Mouse (Mus musculus): Measurements from ENCODE around the gene Rnf26. TPM values are rescaled to one million over a fixed set of nuclear protein-coding genes. Genes with fewer than 3 reads are reported as not detected.

Gene Rnf26
- total and polyA plus RNA-seq, 2 experiments from 2014 or later: 15.0 to 33.4 TPM

DNA sequence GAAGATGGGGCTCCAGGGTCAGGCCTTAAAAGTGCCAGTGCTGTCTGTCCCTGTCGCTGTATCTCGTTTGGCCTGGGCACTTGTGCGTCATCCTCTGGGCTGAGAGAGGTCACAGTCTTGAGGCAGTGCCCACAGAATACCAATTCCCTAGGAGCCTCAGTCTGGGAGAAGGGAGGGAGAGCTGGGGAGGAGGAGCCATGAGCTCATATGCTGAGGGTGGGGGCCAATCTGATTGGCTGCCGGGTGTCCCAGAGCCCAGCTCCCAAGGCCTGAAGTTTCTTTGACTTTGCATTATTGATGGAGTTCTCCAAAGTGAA lies 40.8 kb downstream of the Rnf26 start:
- Histone ChIP-seq H3K27ac (ENCODE audit: low read depth, low read length) (peak overlapping the region; percentile 77), H3K27me3 (ENCODE audit: insufficient read depth, low read length) (no peaks in the 10 kb centered on the region), H3K4me3 (ENCODE audit: low read depth, low read length) (no peak overlapping the region), H3K9ac (replicated peaks; ENCODE audit: low read length, poor library complexity, severe bottlenecking) (no peak overlapping the region), H3K4me2 (ENCODE audit: low read depth, low read length, poor library complexity, severe bottlenecking) (no peak overlapping the region), H3K36me3 (ENCODE audit: insufficient read depth, low read length) (no peaks in the 10 kb centered on the region), H3K9me3 (ENCODE audit: low read length) (no peaks in the 10 kb centered on the region), H3K4me1 (ENCODE audit: insufficient read depth, low read length) (0 out of 2 replicates have a peak, but pooled peaks cover 3% of the 10 kb centered on the region)
- no peak for TF ChIP-seq CTCF (IDR thresholded peaks at IDR 0.05)
- peak; percentile 69 for DNase-seq (ENCODE audit: low spot score)
- peak; percentile 73 for ATAC-seq (ENCODE audit: low FRiP score)
- WGBS: 15% methylated on average over 4 of the region's 4 CpGs

DNA sequence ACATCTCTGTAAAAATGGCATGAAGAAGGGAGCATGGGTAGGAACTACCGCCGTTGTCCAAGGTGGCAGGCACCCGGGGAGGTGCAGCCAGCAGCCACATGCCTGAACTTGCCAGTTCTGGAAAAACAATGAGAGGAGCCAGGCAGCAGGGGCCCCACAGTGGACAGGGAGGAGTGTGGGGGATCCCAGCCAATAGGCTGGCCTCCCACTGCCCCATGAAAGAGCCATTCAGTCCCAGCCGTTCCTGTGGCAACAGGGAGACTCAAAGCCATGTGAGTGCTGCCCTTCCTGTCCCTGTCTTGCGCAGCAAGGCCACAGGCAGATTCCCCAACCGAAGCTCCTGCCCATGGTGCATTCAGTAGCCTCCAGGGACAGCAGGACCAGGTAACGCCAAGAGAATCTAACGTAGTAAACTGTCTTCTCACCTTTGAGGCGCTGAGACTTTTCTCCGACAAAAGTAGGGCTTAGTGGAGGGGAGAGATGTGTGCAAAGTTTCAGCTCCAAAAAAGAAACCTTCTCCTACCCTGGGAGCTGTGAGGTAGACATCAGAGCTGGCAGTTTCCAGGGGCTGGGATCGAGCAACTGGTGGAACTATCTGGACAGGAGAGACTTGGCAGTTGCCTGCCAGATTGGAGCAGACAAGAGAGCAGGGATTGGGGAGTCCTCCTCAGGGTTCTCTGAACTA lies 41.3 kb downstream of the Rnf26 start:
- no peaks in the 10 kb centered on the region for H3K36me3 ChIP-seq (ENCODE audit: insufficient read depth, low read length)
- DNase-seq (ENCODE audit: low spot score) (peak; percentile 83), ATAC-seq (ENCODE audit: low FRiP score) (peak; percentile 71)
- H3K27ac ChIP-seq (ENCODE audit: low read depth, low read length): peak overlapping the region; percentile 77
- 0 out of 2 replicates have a peak, but pooled peaks cover 3% of the 10 kb centered on the region for H3K4me1 ChIP-seq (ENCODE audit: insufficient read depth, low read length)
- no peak for TF ChIP-seq CTCF (IDR thresholded peaks at IDR 0.05)
- H3K9ac ChIP-seq (replicated peaks; ENCODE audit: low read length, poor library complexity, severe bottlenecking): no peak overlapping the region
- H3K4me2 ChIP-seq (ENCODE audit: low read depth, low read length, poor library complexity, severe bottlenecking): no peak overlapping the region
- H3K27me3 ChIP-seq (ENCODE audit: insufficient read depth, low read length): no peaks in the 10 kb centered on the region
- no peak overlapping the region for H3K4me3 ChIP-seq (ENCODE audit: low read depth, low read length)
- no peaks in the 10 kb centered on the region for H3K9me3 ChIP-seq (ENCODE audit: low read length)
- 27% methylated on average over 11 of the region's 11 CpGs for whole genome bisulfite sequencing

DNA sequence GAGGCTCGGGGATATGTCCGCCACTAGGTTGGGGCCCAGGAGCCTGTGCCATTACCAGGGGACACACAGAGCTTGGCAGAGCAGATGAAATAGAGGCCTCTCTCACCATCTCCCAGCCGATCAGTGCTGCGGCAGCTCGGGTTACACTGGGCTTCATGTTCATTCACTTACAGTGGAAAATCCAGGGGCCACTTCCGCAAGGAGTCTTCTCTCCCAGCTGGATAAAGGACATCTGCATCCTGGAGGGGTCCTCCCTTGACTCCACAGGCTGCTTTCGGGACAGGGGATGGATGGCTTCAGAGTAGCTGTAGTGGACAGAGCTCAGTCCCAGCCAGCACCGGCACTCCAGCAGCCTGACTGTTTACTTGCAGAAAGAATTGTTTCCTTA lies 42.5 kb downstream of the Rnf26 start:
- Histone ChIP-seq H3K27me3 (ENCODE audit: insufficient read depth, low read length) (no peaks in the 10 kb centered on the region), H3K4me3 (ENCODE audit: low read depth, low read length) (no peak overlapping the region), H3K9me3 (ENCODE audit: low read length) (no peaks in the 10 kb centered on the region), H3K27ac (ENCODE audit: low read depth, low read length) (no peak overlapping the region), H3K4me1 (ENCODE audit: insufficient read depth, low read length) (0 out of 2 replicates have a peak, but pooled peaks cover 3% of the 10 kb centered on the region), H3K4me2 (ENCODE audit: low read depth, low read length, poor library complexity, severe bottlenecking) (no peak overlapping the region), H3K9ac (replicated peaks; ENCODE audit: low read length, poor library complexity, severe bottlenecking) (no peak overlapping the region), H3K36me3 (ENCODE audit: insufficient read depth, low read length) (no peaks in the 10 kb centered on the region)
- no peak for TF ChIP-seq CTCF (IDR thresholded peaks at IDR 0.05)
- DNase-seq (ENCODE audit: low spot score) (no peak), ATAC-seq (ENCODE audit: low FRiP score) (no peak)
- 54% methylated on average over 8 of the region's 8 CpGs for WGBS

DNA sequence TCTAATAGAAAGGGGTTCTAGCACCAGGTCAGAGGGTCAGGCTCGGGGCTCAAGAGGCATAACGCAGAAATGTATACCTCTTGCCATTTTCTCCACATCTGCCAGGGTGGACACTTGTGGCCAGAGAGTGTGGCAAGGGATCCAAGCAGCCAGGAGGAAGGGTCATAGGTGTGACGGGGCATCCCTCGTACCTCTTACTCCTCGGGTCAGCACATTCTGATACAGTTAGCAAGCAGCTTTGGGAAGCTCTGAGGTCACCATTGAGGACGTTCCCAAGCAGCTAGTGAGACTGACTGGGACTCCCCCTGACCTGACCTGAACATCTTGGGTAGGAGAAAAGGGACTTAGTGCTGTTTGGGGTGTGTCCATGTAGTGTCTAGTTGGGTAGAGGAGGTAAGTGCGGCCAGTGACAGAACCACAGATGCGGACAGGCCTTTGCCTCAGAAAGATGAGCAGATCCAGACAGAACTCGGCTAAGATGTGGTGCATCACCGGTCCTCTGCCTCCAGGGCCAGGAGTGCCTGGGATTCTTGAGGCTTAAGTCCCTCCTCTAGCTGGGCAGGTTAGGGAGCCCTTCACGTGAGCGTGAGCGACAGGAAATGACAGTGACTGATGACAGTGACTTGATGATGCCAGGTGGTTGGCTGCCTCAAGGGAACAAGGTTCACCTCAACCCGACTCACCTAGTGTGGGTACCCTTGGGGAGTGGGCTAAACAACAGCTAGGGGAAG lies 43.0 kb downstream of the Rnf26 start:
- no peak for TF ChIP-seq CTCF (IDR thresholded peaks at IDR 0.05)
- no peak overlapping the region for H3K9ac ChIP-seq (replicated peaks; ENCODE audit: low read length, poor library complexity, severe bottlenecking)
- no peak overlapping the region for H3K4me2 ChIP-seq (ENCODE audit: low read depth, low read length, poor library complexity, severe bottlenecking)
- H3K4me1 ChIP-seq (ENCODE audit: insufficient read depth, low read length): 0 out of 2 replicates have a peak, but pooled peaks cover 3% of the 10 kb centered on the region
- H3K9me3 ChIP-seq (ENCODE audit: low read length): no peaks in the 10 kb centered on the region
- no peaks in the 10 kb centered on the region for H3K36me3 ChIP-seq (ENCODE audit: insufficient read depth, low read length)
- ATAC-seq (ENCODE audit: low FRiP score): no peak
- no peak overlapping the region for H3K27ac ChIP-seq (ENCODE audit: low read depth, low read length)
- WGBS: 82% methylated on average over 14 of the region's 14 CpGs
- no peaks in the 10 kb centered on the region for H3K27me3 ChIP-seq (ENCODE audit: insufficient read depth, low read length)
- DNase-seq (ENCODE audit: low spot score): no peak
- H3K4me3 ChIP-seq (ENCODE audit: low read depth, low read length): no peak overlapping the region

DNA sequence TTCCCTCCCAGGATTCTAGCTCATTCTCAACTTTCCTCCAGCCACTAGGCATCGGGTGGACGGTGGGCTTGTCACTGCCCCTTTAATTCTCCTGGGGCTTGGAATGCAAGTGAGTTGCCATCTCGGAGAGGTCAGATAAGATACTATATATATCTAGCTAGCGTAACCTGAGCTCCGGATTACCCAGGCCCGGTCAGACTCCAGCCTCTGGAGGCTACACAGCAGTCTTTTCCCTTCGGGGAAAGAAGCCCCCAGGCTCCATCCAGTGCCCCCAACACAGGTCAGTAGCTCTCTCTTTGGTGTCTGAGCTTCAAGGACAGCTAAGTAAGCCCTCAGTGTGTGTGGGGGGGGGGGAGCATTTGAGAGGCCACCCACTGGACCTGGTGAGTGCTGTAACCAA lies 44.1 kb downstream of the Rnf26 start:
- Histone ChIP-seq H3K27me3 (ENCODE audit: insufficient read depth, low read length) (no peaks in the 10 kb centered on the region), H3K27ac (ENCODE audit: low read depth, low read length) (no peak overlapping the region), H3K9me3 (ENCODE audit: low read length) (no peaks in the 10 kb centered on the region), H3K4me1 (ENCODE audit: insufficient read depth, low read length) (0 out of 2 replicates have a peak, but pooled peaks cover 3% of the 10 kb centered on the region), H3K4me3 (ENCODE audit: low read depth, low read length) (no peak overlapping the region), H3K9ac (replicated peaks; ENCODE audit: low read length, poor library complexity, severe bottlenecking) (no peak overlapping the region), H3K4me2 (ENCODE audit: low read depth, low read length, poor library complexity, severe bottlenecking) (no peak overlapping the region), H3K36me3 (ENCODE audit: insufficient read depth, low read length) (no peaks in the 10 kb centered on the region)
- no peak for TF ChIP-seq CTCF (IDR thresholded peaks at IDR 0.05)
- ATAC-seq (ENCODE audit: low FRiP score) (no peak), DNase-seq (ENCODE audit: low spot score) (no peak)
- 36% methylated on average over 7 of the region's 7 CpGs for WGBS

DNA sequence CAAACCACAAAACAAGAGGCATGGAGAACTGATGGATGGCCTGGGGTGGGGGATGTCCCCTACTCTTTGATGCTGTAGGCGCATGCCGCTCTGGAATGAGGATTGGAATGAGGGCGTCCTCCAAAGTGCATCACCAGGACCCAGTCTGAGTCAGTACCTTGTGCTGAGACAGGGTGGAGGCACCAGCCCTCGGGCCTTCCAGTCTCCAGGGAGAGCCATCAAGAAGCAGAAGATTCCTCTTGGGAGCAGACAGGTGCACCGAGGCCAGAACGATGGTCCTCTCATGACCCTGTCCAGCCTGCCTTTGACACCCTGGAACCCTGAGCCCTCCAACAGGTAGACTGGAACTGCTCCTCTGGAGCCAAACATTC lies 45.4 kb downstream of the Rnf26 start:
- H3K4me3 ChIP-seq (ENCODE audit: low read depth, low read length): no peak overlapping the region
- no peaks in the 10 kb centered on the region for H3K36me3 ChIP-seq (ENCODE audit: insufficient read depth, low read length)
- ATAC-seq (ENCODE audit: low FRiP score): no peak
- H3K27me3 ChIP-seq (ENCODE audit: insufficient read depth, low read length): no peaks in the 10 kb centered on the region
- WGBS: 91% methylated on average over 6 of the region's 6 CpGs
- peak overlapping the region; percentile 91; the same call in 1 of the 2 replicates for H3K4me2 ChIP-seq (ENCODE audit: low read depth, low read length, poor library complexity, severe bottlenecking)
- H3K9ac ChIP-seq (replicated peaks; ENCODE audit: low read length, poor library complexity, severe bottlenecking): no peak overlapping the region
- H3K4me1 ChIP-seq (ENCODE audit: insufficient read depth, low read length): 0 out of 2 replicates have a peak, but pooled peaks cover 3% of the 10 kb centered on the region
- TF ChIP-seq CTCF (IDR thresholded peaks at IDR 0.05): no peak
- H3K27ac ChIP-seq (ENCODE audit: low read depth, low read length): no peak overlapping the region
- no peaks in the 10 kb centered on the region for H3K9me3 ChIP-seq (ENCODE audit: low read length)
- DNase-seq (ENCODE audit: low spot score): no peak
